In the genomic region with DNA sequence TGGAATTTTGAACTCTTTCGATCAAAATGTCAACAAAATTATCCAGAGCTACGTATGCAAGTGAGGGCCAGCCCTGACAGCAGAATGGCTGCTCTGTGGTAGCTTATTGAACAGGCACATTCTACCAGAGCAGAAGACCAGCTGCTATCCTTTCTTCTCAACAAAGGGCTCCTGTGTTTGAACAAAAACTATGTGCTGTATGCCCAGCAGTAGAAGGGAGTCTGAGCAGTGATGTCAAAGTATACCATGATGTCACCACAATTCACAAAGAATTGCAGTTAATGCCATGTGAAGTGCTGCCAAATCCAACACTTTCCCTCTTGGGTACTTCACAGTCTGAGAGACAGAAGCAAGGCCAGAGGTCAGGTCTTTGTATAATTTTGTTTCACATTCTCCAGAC, we compare ENCODE assay signal across 13 mouse cellular contexts.
DNase-seq lines count a peak whose midpoint lies in the region; ATAC-seq lines count a peak whose summit lies in the region.
"Had no signal": no experiment of that assay in that cellular context is flagged by ENCODE, and none has a peak within 500 bp of the region (broad histone marks: within the 10 kb centered on the region; RNA-seq: fewer than 3 reads in every experiment).

No protein-coding gene starts in this region.

- no peaks in the 10 kb centered on the region for H3K9me3 ChIP-seq in forebrain, embryonic 13.5 days (replicated peaks)
- no peaks in the 10 kb centered on the region for H3K9me3 ChIP-seq in stomach, embryonic 14.5 days (ENCODE audit: control insufficient read depth, low read depth, low read length)
- H3K9me3 ChIP-seq: limb, embryonic 15.5 days had no signal

- H3K4me1 ChIP-seq in forebrain, embryonic 13.5 days, result peaks cover 8% of the 10 kb centered on the region
- no peaks in the 10 kb centered on the region for H3K4me1 ChIP-seq in stomach, embryonic 14.5 days (ENCODE audit: control insufficient read depth, insufficient read depth, low read length)

- intact Hi-C loops in heart, postnatal 25 days (cut with DNase I), result no loop called here

- DNase-seq in frontal cortex, adult 2 months (ENCODE audit: extremely low spot score in 1 of 2, low spot score in 1 of 2), result peak; percentile 9 to 10
- no peak for DNase-seq in frontal cortex, postnatal 10 days (ENCODE audit: low spot score in 2 of 2)
- peak; percentile 48 for DNase-seq in lung, postnatal 10 days
- DNase-seq in lung, postnatal 36 days, result no peak
- no peak for DNase-seq in kidney, adult 11 months
- no peak for DNase-seq in heart, postnatal 25 days (ENCODE audit: low spot score)
- DNase-seq: adrenal gland, postnatal 36 days; cerebellum, postnatal 36 days; heart, postnatal 36 days; kidney, postnatal 4 days had no signal

- 34% methylated on average over 2 of the region's 2 CpGs for WGBS in forebrain, embryonic 13.5 days
- 42% methylated on average over 2 of the region's 2 CpGs for WGBS in stomach, embryonic 14.5 days

- peak; percentile 91 for ATAC-seq in forebrain, embryonic 13.5 days
- ATAC-seq in stomach, embryonic 14.5 days (ENCODE audit: insufficient number of reproducible peaks, insufficient read depth, low FRiP score, low read depth), result 0 out of 2 replicates have a peak, but pooled peaks have one; percentile 53

- H3K27me3 ChIP-seq in forebrain, embryonic 13.5 days, result no peaks in the 10 kb centered on the region
- H3K27me3 ChIP-seq in stomach, embryonic 14.5 days (ENCODE audit: control insufficient read depth, insufficient read depth, low read length), result no peaks in the 10 kb centered on the region
- H3K27me3 ChIP-seq: limb, embryonic 15.5 days had no signal

- H3K4me3 ChIP-seq in forebrain, embryonic 13.5 days, result no peak overlapping the region
- H3K4me3 ChIP-seq in stomach, embryonic 14.5 days (ENCODE audit: low read depth, low read length), result no peak overlapping the region
- H3K4me3 ChIP-seq: limb, embryonic 15.5 days had no signal

- H3K4me2 ChIP-seq in forebrain, embryonic 13.5 days, result no peak overlapping the region
- no peak overlapping the region for H3K4me2 ChIP-seq in stomach, embryonic 14.5 days (replicated peaks; ENCODE audit: low read depth, low read length)
- H3K4me2 ChIP-seq: limb, embryonic 15.5 days had no signal

- no peak overlapping the region for H3K27ac ChIP-seq in forebrain, embryonic 13.5 days
- H3K27ac ChIP-seq in stomach, embryonic 14.5 days (ENCODE audit: low read length), result no peak overlapping the region
- H3K27ac ChIP-seq: limb, embryonic 15.5 days had no signal

- no peak overlapping the region for H3K9ac ChIP-seq in forebrain, embryonic 13.5 days
- no peak overlapping the region for H3K9ac ChIP-seq in stomach, embryonic 14.5 days (replicated peaks; ENCODE audit: low read depth, low read length)
- H3K9ac ChIP-seq: limb, embryonic 15.5 days had no signal

- no peaks in the 10 kb centered on the region for H3K36me3 ChIP-seq in forebrain, embryonic 13.5 days (ENCODE audit: poor library complexity, severe bottlenecking)
- no peaks in the 10 kb centered on the region for H3K36me3 ChIP-seq in stomach, embryonic 14.5 days (ENCODE audit: control insufficient read depth, insufficient read depth, low read length)
- H3K36me3 ChIP-seq: limb, embryonic 15.5 days had no signal

Comparison
In these comparisons a context has a peak if more than half of its experiments do, and no peak if none do; other contexts are left out.
1. DNase-seq: peak in frontal cortex, adult 2 months (2 of 2) and lung, postnatal 10 days (single experiment); none in frontal cortex, postnatal 10 days (0 of 2), lung, postnatal 36 days (single experiment), kidney, adult 11 months (single experiment) and heart, postnatal 25 days (single experiment).